Mouse (Mus musculus) MEL (cell line): ENCODE measurements around the gene Ano10. TPM values are rescaled to one million over a fixed set of nuclear protein-coding genes. Genes with fewer than 3 reads are reported as not detected.

Experiments used
- DNase-seq: peaks from one replicate; pipeline ENCODE4 v3.0.0; 2011; ENCODE audit warnings: low read depth, low spot score
- H3K27ac ChIP-seq: 2 replicates; pipeline ENCODE4 v1.5.1; 2012; ENCODE audit warnings: low read depth, mild to moderate bottlenecking, control low read depth, low read length, moderate library complexity; ENCODE audit not compliant: control insufficient read depth
- H3K27me3 ChIP-seq, 2 experiments: fragments of 150-350 bp in 1 of 2; sonication (generic) in 1 of 2; 2 replicates each; pipeline ENCODE4 v1.6.1; 2012; ENCODE audit warnings: low read length in 2 of 2, mild to moderate bottlenecking in 2 of 2, improper control_type of control experiment in 1 of 2, moderate library complexity in 1 of 2; ENCODE audit not compliant: insufficient read depth in 2 of 2, control insufficient read depth in 1 of 2
- H3K36me3 ChIP-seq, 2 experiments: 2 replicates each; pipeline ENCODE4 v1.6.1; 2012 to 2014; ENCODE audit warnings: low read length in 2 of 2, improper control_type of control experiment in 1 of 2, inconsistent platforms in 1 of 2, mild to moderate bottlenecking in 1 of 2; ENCODE audit not compliant: insufficient read depth in 2 of 2, control insufficient read depth in 1 of 2
- H3K4me1 ChIP-seq, 2 experiments: fragments of 150-350 bp in 1 of 2; sonication (generic) in 1 of 2; 2 replicates each; pipeline ENCODE4 v1.6.1; 2012; ENCODE audit warnings: low read length in 2 of 2, improper control_type of control experiment in 1 of 2, mild to moderate bottlenecking in 1 of 2; ENCODE audit not compliant: insufficient read depth in 2 of 2, control insufficient read depth in 1 of 2
- H3K4me3 ChIP-seq, 2 experiments: fragments of 150-350 bp in 1 of 2; sonication (generic) in 1 of 2; 2 replicates each; pipeline ENCODE4 v1.5.1; 2012; ENCODE audit warnings: low read depth in 2 of 2, low read length in 2 of 2, mild to moderate bottlenecking in 2 of 2, moderate library complexity in 2 of 2, control low read depth in 1 of 2, improper control_type of control experiment in 1 of 2; ENCODE audit not compliant: control insufficient read depth in 1 of 2, insufficient read depth in 1 of 2
- H3K79me2 ChIP-seq: 2 replicates; pipeline ENCODE4 v1.6.1; 2012; ENCODE audit warnings: mild to moderate bottlenecking, low read length, moderate library complexity; ENCODE audit not compliant: control insufficient read depth, poor library complexity, insufficient read depth
- H3K9ac ChIP-seq: 2 replicates; pipeline ENCODE4 v1.6.1; 2012; ENCODE audit warnings: low read depth, mild to moderate bottlenecking, control low read depth, low read length, moderate library complexity; ENCODE audit not compliant: control insufficient read depth, poor library complexity, severe bottlenecking
- H3K9me3 ChIP-seq: fragments of 150-350 bp; sonication (generic); replicated peaks from 2 replicates; pipeline ENCODE4 v1.6.1; 2012; ENCODE audit warnings: mild to moderate bottlenecking, low read length, improper control_type of control experiment, moderate library complexity; ENCODE audit not compliant: insufficient read depth
- CHD2 ChIP-seq: IDR thresholded peaks from 2 replicates; pipeline ENCODE4 v1.6.1; 2011; ENCODE audit warnings: low read length, improper control_type of control experiment
- CTCF ChIP-seq, 3 experiments: IDR thresholded peaks in 2 of 3; conservative IDR thresholded peaks in 1 of 3; 2 replicates each; pipeline ENCODE4 v1.5.1; 2011 to 2012; ENCODE audit warnings: low read length in 3 of 3, low read depth in 2 of 3, mild to moderate bottlenecking in 2 of 3, improper control_type of control experiment in 1 of 3, inconsistent platforms in 1 of 3, mixed read lengths in 1 of 3, moderate library complexity in 1 of 3; ENCODE audit not compliant: control insufficient read depth in 1 of 3, insufficient read depth in 1 of 3, poor library complexity in 1 of 3, severe bottlenecking in 1 of 3
- ELF1 ChIP-seq: IDR thresholded peaks from 2 replicates; pipeline ENCODE4 v1.6.1; 2014; ENCODE audit warnings: low read depth, mild to moderate bottlenecking, inconsistent platforms, low read length, improper control_type of control experiment, moderate library complexity
- EP300 ChIP-seq, 2 experiments: IDR thresholded peaks; 2 replicates each; pipeline ENCODE4 v1.6.1; 2011; ENCODE audit warnings: improper control_type of control experiment in 2 of 2, low read length in 2 of 2, low read depth in 1 of 2, mild to moderate bottlenecking in 1 of 2
- ETS1 ChIP-seq: IDR thresholded peaks from 2 replicates; pipeline ENCODE4 v1.6.1; 2012; ENCODE audit warnings: low read depth, mild to moderate bottlenecking, inconsistent platforms, low read length, improper control_type of control experiment, moderate library complexity
- GATA1 ChIP-seq: IDR thresholded peaks from 2 replicates; pipeline ENCODE4 v1.6.1; 2011; ENCODE audit warnings: low read depth, low read length, improper control_type of control experiment
- HCFC1 ChIP-seq: IDR thresholded peaks from 2 replicates; pipeline ENCODE4 v1.6.1; 2012; ENCODE audit warnings: low read depth, mild to moderate bottlenecking, inconsistent platforms, low read length, improper control_type of control experiment, moderate library complexity
- KAT2A ChIP-seq: conservative IDR thresholded peaks from 2 replicates; pipeline ENCODE4 v1.6.1; 2012; ENCODE audit warnings: low read depth, low read length, improper control_type of control experiment, inconsistent platforms
- MAFK ChIP-seq: IDR thresholded peaks from 2 replicates; pipeline ENCODE4 v1.6.1; 2011; ENCODE audit warnings: low read depth, mild to moderate bottlenecking, low read length, improper control_type of control experiment, borderline replicate concordance
- MAZ ChIP-seq: IDR thresholded peaks from 2 replicates; pipeline ENCODE4 v1.6.1; 2012; ENCODE audit warnings: low read depth, mild to moderate bottlenecking, inconsistent platforms, low read length, improper control_type of control experiment
- MYC ChIP-seq: IDR thresholded peaks from 2 replicates; pipeline ENCODE4 v1.6.1; 2011; ENCODE audit warnings: low read depth, mild to moderate bottlenecking, low read length, improper control_type of control experiment, moderate library complexity
- POLR2A ChIP-seq, 2 experiments: IDR thresholded peaks; 2 replicates each; pipeline ENCODE4 v1.6.1; 2011 to 2012; ENCODE audit warnings: low read length in 2 of 2, mild to moderate bottlenecking in 2 of 2, control low read depth in 1 of 2, improper control_type of control experiment in 1 of 2, low read depth in 1 of 2, moderate library complexity in 1 of 2; ENCODE audit not compliant: control insufficient read depth in 1 of 2, insufficient read depth in 1 of 2, poor library complexity in 1 of 2
- SMC3 ChIP-seq: IDR thresholded peaks from 2 replicates; pipeline ENCODE4 v1.6.1; 2011; ENCODE audit warnings: low read depth, low read length, improper control_type of control experiment
- TAL1 ChIP-seq: IDR thresholded peaks from 2 replicates; pipeline ENCODE4 v1.6.1; 2012; ENCODE audit warnings: mild to moderate bottlenecking, inconsistent platforms, low read length, moderate library complexity, mixed read lengths
- TBP ChIP-seq: IDR thresholded peaks from 2 replicates; pipeline ENCODE4 v1.8.0; 2011; ENCODE audit warnings: low read depth, low read length, improper control_type of control experiment
- TCF12 ChIP-seq: IDR thresholded peaks from 2 replicates; pipeline ENCODE4 v1.6.1; 2014; ENCODE audit warnings: low read depth, mild to moderate bottlenecking, inconsistent platforms, low read length, improper control_type of control experiment, moderate library complexity
- UBTF ChIP-seq: IDR thresholded peaks from 2 replicates; pipeline ENCODE4 v1.6.1; 2012; ENCODE audit warnings: low read depth, mild to moderate bottlenecking, inconsistent platforms, low read length, improper control_type of control experiment, moderate library complexity, borderline replicate concordance; ENCODE audit not compliant: insufficient read depth
- USF2 ChIP-seq, 2 experiments: IDR thresholded peaks; 2 replicates each; pipeline ENCODE4 v1.6.1; 2011 to 2012; ENCODE audit warnings: improper control_type of control experiment in 2 of 2, low read length in 2 of 2, borderline replicate concordance in 1 of 2, inconsistent platforms in 1 of 2, low read depth in 1 of 2, mild to moderate bottlenecking in 1 of 2; ENCODE audit not compliant: insufficient read depth in 1 of 2
- ZC3H11A ChIP-seq: IDR thresholded peaks from 2 replicates; pipeline ENCODE4 v1.6.1; 2012; ENCODE audit warnings: low read depth, mild to moderate bottlenecking, inconsistent platforms, low read length, improper control_type of control experiment
- ZKSCAN1 ChIP-seq: IDR thresholded peaks from 2 replicates; pipeline ENCODE4 v1.6.1; 2012; ENCODE audit warnings: low read depth, mild to moderate bottlenecking, inconsistent platforms, low read length, improper control_type of control experiment, moderate library complexity
- ZMIZ1 ChIP-seq: IDR thresholded peaks from 2 replicates; pipeline ENCODE4 v1.6.1; 2012; ENCODE audit warnings: low read depth, mild to moderate bottlenecking, inconsistent platforms, low read length, improper control_type of control experiment, moderate library complexity
- polyA plus RNA-seq, 2 experiments: library from polyadenylated mRNA; stranded (reverse) in 1 of 2; unstranded in 1 of 2; fragments of >175 nt in 1 of 2; fragments of >200 nt in 1 of 2; gene quantifications; 2 replicates each; pipeline versions ENCODE4 v1.2.1 to v1.2.4; 2012; ENCODE audit warnings: low replicate concordance in 2 of 2, low read depth in 1 of 2; ENCODE audit not compliant: insufficient read length in 2 of 2, insufficient read depth in 1 of 2, missing spikeins in 1 of 2
- total RNA-seq: library from RNA; depleted of rRNA; stranded (reverse); fragments of 300-350 nt; gene quantifications from 2 replicates; pipeline ENCODE4 v1.2.3, GENCODE M21; 2012

Ano10 gene
- total and polyA plus RNA-seq, 3 experiments, result 0.54 to 3.1 TPM; not detected in 1

GRCm38 (mm10) chr9:122157079-122157441, 137.2 kb downstream of the Ano10 start:
- DNase-seq, result no peak
- H3K79me2 ChIP-seq, result no peaks in the 10 kb centered on the region
- H3K9me3 ChIP-seq, result no peaks in the 10 kb centered on the region
- H3K36me3 ChIP-seq, result no peaks in the 10 kb centered on the region
- TF ChIP-seq MYC, result no peak
- no peak for TF ChIP-seq UBTF
- TF ChIP-seq ETS1, result no peak
- no peak for TF ChIP-seq SMC3
- TF ChIP-seq USF2 (IDR thresholded peaks at IDR 0.05; ENCODE audit: borderline replicate concordance in 1 of 2, insufficient read depth in 1 of 2, low read depth in 1 of 2, low read length in 2 of 2), result no peak
- TF ChIP-seq HCFC1, result no peak
- TF ChIP-seq CHD2, result no peak
- no peak for TF ChIP-seq POLR2A (IDR thresholded peaks at IDR 0.05; ENCODE audit: control insufficient read depth in 1 of 2, insufficient read depth in 1 of 2, low read depth in 1 of 2, low read length in 2 of 2, poor library complexity in 1 of 2)
- no peak for TF ChIP-seq ZMIZ1
- TF ChIP-seq MAZ, result no peak
- no peak for TF ChIP-seq ZC3H11A
- TF ChIP-seq ZKSCAN1, result no peak
- no peak for TF ChIP-seq TCF12
- TF ChIP-seq TBP, result no peak
- no peak for TF ChIP-seq KAT2A
- no peak for TF ChIP-seq MAFK
- no peak for TF ChIP-seq TAL1
- no peak for TF ChIP-seq ELF1
- TF ChIP-seq EP300 (IDR thresholded peaks at IDR 0.05; ENCODE audit: low read depth in 1 of 2, low read length in 2 of 2), result no peak
- no peak overlapping the region for H3K27ac ChIP-seq
- no peaks in the 10 kb centered on the region for H3K4me1 ChIP-seq
- H3K9ac ChIP-seq, result no peak overlapping the region
- no peaks in the 10 kb centered on the region for H3K27me3 ChIP-seq
- H3K4me3 ChIP-seq, result no peak overlapping the region

DNA sequence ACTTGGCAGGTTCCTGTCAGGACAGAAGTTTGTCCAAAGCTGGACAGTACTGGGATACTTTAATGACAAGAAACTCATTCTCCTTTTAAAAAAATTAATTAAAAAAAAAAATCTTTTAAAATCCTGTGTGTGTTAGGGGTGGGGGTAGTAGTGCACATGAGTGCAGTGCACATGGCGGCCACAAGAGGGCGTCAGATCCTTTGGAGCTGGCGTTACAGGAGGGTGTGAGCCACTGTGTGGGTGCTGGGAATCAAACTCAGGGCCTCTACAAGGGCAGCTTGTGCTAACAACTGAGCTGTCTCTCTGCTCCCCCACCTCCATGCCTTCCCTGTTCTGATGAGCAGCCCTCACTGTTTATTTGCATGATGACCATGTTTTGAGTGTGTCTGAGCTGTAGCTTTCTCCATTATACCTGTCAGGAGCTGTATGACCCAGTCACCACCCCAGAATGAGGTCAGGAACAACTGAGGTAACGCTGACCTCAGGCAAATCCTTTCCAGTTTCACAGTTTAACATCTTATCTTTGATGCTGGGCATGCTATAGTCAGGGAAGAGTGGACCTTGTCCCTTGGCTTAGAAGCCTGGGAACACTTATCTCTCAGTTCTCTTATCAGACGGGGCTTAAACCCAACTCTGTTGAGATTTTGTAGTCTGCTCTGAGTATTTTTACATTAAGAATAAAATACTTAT, 137.7 kb downstream of the Ano10 start:
- TF ChIP-seq CTCF (IDR thresholded peaks at IDR 0.05 in 2 of 3, conservative IDR thresholded peaks at IDR 0.05 in 1 of 3; ENCODE audit: control insufficient read depth in 1 of 3, insufficient read depth in 1 of 3, low read depth in 2 of 3, low read length in 3 of 3, poor library complexity in 1 of 3, severe bottlenecking in 1 of 3) (peak; percentile 32 to 56 (median 49)), MYC (no peak), GATA1 (no peak)
- H3K9ac ChIP-seq, result no peak overlapping the region
- H3K36me3 ChIP-seq, result no peaks in the 10 kb centered on the region
- peak; percentile 7 for DNase-seq
- no peak overlapping the region for H3K4me3 ChIP-seq
- no peaks in the 10 kb centered on the region for H3K79me2 ChIP-seq
- H3K27ac ChIP-seq, result no peak overlapping the region
- H3K4me1 ChIP-seq, result no peaks in the 10 kb centered on the region
- H3K9me3 ChIP-seq, result no peaks in the 10 kb centered on the region
- no peaks in the 10 kb centered on the region for H3K27me3 ChIP-seq
